Mouse (Mus musculus): Measurements from ENCODE around the gene Stambpl1. TPM values are rescaled to one million over a fixed set of nuclear protein-coding genes. Genes with fewer than 3 reads are reported as not detected.
"Not testable (repeated sequence)": the region's sequence is repeated elsewhere in the genome, so short reads cannot be mapped to it uniquely, and the experiment has no call there.

Gene Stambpl1
- polyA plus RNA-seq, 1 experiment from 2014 or later = 13.2 TPM

- Histone ChIP-seq H3K9me3 (no peaks in the 10 kb centered on the region), H3K36me3 (no peaks in the 10 kb centered on the region), H3K4me3 (no peak overlapping the region), H3K4me1 (peaks cover 17% of the 10 kb centered on the region), H3K27me3 (no peaks in the 10 kb centered on the region), H3K9ac (no peak overlapping the region), H3K4me2 (no peak overlapping the region), H3K27ac (no peak overlapping the region)
- 42% methylated on average over 2 of the region's 2 CpGs for WGBS
- no peak for ATAC-seq (ENCODE audit: insufficient number of reproducible peaks, insufficient read depth, low FRiP score, low TSS enrichment, low read depth)
These were observed 7.5 kb downstream of the Stambpl1 start for GRCm38 (mm10) chr19:34199488-34199887.

- Histone ChIP-seq H3K4me2 (no peak overlapping the region), H3K4me3 (no peak overlapping the region), H3K9ac (no peak overlapping the region), H3K9me3 (no peaks in the 10 kb centered on the region), H3K36me3 (no peaks in the 10 kb centered on the region), H3K4me1 (peaks cover 7% of the 10 kb centered on the region; the same call in 1 of the 2 replicates), H3K27me3 (no peaks in the 10 kb centered on the region), H3K27ac (no peak overlapping the region)
- ATAC-seq (ENCODE audit: insufficient number of reproducible peaks, insufficient read depth, low FRiP score, low TSS enrichment, low read depth) = no peak
- WGBS = 51% methylated on average over 2 of the region's 2 CpGs
These were observed 10.6 kb downstream of the Stambpl1 start for GRCm38 (mm10) chr19:34202668-34203067.

- not testable (repeated sequence) for H3K4me1 ChIP-seq; H3K27ac ChIP-seq; H3K9ac ChIP-seq; H3K27me3 ChIP-seq; ATAC-seq (ENCODE audit: insufficient number of reproducible peaks, insufficient read depth, low FRiP score, low TSS enrichment, low read depth); H3K36me3 ChIP-seq; H3K4me2 ChIP-seq; H3K9me3 ChIP-seq; H3K4me3 ChIP-seq
- 60% methylated on average over 4 of the region's 4 CpGs for WGBS
These were observed 14.1 kb downstream of the Stambpl1 start for GRCm38 (mm10) chr19:34206128-34206527.

GRCm38 (mm10) chr19:34206760-34207440 is 14.9 kb downstream of the Stambpl1 start:
- H3K36me3 ChIP-seq = no peaks in the 10 kb centered on the region
- no peak for ATAC-seq (ENCODE audit: insufficient number of reproducible peaks, insufficient read depth, low FRiP score, low TSS enrichment, low read depth)
- H3K27ac ChIP-seq = no peak overlapping the region
- no peak overlapping the region for H3K4me2 ChIP-seq
- no peaks in the 10 kb centered on the region for H3K9me3 ChIP-seq
- H3K27me3 ChIP-seq = no peaks in the 10 kb centered on the region
- 86% methylated on average over 8 of the region's 8 CpGs for WGBS
- no peak overlapping the region for H3K9ac ChIP-seq
- no peak overlapping the region for H3K4me3 ChIP-seq
- 0 out of 2 replicates have a peak, but pooled peaks cover 3% of the 10 kb centered on the region for H3K4me1 ChIP-seq

GRCm38 (mm10) chr19:34209031-34209430 is 17.0 kb downstream of the Stambpl1 start:
- WGBS = 82% methylated on average over 3 of the region's 3 CpGs
- Histone ChIP-seq H3K9ac (no peak overlapping the region), H3K4me1 (no peaks in the 10 kb centered on the region), H3K36me3 (no peaks in the 10 kb centered on the region), H3K4me2 (no peak overlapping the region), H3K4me3 (no peak overlapping the region), H3K9me3 (no peaks in the 10 kb centered on the region), H3K27me3 (no peaks in the 10 kb centered on the region), H3K27ac (no peak overlapping the region)
- ATAC-seq (ENCODE audit: insufficient number of reproducible peaks, insufficient read depth, low FRiP score, low TSS enrichment, low read depth) = no peak

- Histone ChIP-seq H3K36me3 (no peaks in the 10 kb centered on the region), H3K4me3 (no peak overlapping the region), H3K4me2 (no peak overlapping the region), H3K9ac (no peak overlapping the region), H3K27ac (no peak overlapping the region), H3K27me3 (no peaks in the 10 kb centered on the region), H3K4me1 (no peaks in the 10 kb centered on the region), H3K9me3 (no peaks in the 10 kb centered on the region)
- WGBS = 78% methylated on average over 8 of the region's 8 CpGs
- ATAC-seq (ENCODE audit: insufficient number of reproducible peaks, insufficient read depth, low FRiP score, low TSS enrichment, low read depth) = no peak
These were observed 18.0 kb downstream of the Stambpl1 start for GRCm38 (mm10) chr19:34209930-34210581.

DNA sequence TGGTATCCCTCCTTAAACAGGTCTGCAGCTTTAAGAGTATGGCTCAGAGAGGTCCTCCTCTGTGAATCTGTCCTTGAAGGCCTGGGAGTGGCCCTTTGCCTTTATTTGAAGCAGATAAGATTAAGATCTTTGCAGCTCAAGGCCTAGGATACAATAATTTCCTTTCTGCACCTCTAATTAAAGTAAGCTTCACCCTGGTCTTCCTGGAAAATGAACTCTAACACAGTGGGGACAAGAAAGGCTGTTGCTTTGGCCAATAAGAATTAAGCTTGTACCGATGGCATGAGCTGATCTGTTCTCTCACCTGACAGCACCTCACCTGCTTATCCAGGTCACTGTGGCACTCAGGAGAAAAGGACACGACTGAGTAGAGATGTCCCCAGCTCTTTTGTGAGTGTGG is 18.8 kb downstream of the Stambpl1 start:
- Histone ChIP-seq H3K9me3 (no peaks in the 10 kb centered on the region), H3K4me2 (no peak overlapping the region), H3K27ac (no peak overlapping the region), H3K27me3 (no peaks in the 10 kb centered on the region), H3K36me3 (no peaks in the 10 kb centered on the region), H3K9ac (no peak overlapping the region), H3K4me3 (no peak overlapping the region), H3K4me1 (no peaks in the 10 kb centered on the region)
- ATAC-seq (ENCODE audit: insufficient number of reproducible peaks, insufficient read depth, low FRiP score, low TSS enrichment, low read depth) = no peak
- WGBS = 60% methylated on average over 2 of the region's 2 CpGs

- no peak overlapping the region for H3K4me2 ChIP-seq
- no peaks in the 10 kb centered on the region for H3K27me3 ChIP-seq
- no peak overlapping the region for H3K9ac ChIP-seq
- no peak overlapping the region for H3K4me3 ChIP-seq
- no peak for ATAC-seq (ENCODE audit: insufficient number of reproducible peaks, insufficient read depth, low FRiP score, low TSS enrichment, low read depth)
- H3K36me3 ChIP-seq = no peaks in the 10 kb centered on the region
- H3K9me3 ChIP-seq = no peaks in the 10 kb centered on the region
- no peak overlapping the region for H3K27ac ChIP-seq
- WGBS = 86% methylated on average over 12 of the region's 12 CpGs
- H3K4me1 ChIP-seq = peaks cover 5% of the 10 kb centered on the region
These were observed 20.6 kb downstream of the Stambpl1 start for GRCm38 (mm10) chr19:34212489-34213250.

DNA sequence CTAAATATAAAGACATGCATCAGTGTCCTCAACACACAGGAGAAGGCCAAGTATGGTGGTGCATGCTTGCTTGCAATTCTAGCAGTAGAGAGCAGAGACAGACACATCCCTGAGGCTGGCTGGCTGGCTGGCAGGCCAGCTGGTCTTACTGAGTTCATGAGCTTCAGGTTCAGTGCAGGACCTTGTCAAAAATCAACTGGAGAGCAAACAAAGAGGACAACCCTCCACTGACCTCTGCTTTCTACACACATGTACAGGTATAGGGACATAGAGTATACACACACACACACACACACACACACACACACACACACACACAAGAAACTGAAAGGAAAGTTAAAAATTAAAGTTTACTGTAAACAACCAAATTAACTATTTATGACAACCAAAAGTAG is 21.2 kb downstream of the Stambpl1 start:
- ATAC-seq (ENCODE audit: insufficient number of reproducible peaks, insufficient read depth, low FRiP score, low TSS enrichment, low read depth) = no peak
- Histone ChIP-seq H3K9ac (no peak overlapping the region), H3K9me3 (no peaks in the 10 kb centered on the region), H3K27me3 (no peaks in the 10 kb centered on the region), H3K4me1 (peaks cover 5% of the 10 kb centered on the region), H3K36me3 (no peaks in the 10 kb centered on the region), H3K27ac (no peak overlapping the region), H3K4me2 (no peak overlapping the region), H3K4me3 (no peak overlapping the region)

GRCm38 (mm10) chr19:34214136-34214535 is 22.1 kb downstream of the Stambpl1 start:
- no peak overlapping the region for H3K9ac ChIP-seq
- H3K27me3 ChIP-seq = no peaks in the 10 kb centered on the region
- H3K4me1 ChIP-seq = peaks cover 7% of the 10 kb centered on the region
- no peaks in the 10 kb centered on the region for H3K9me3 ChIP-seq
- no peak overlapping the region for H3K27ac ChIP-seq
- 71% methylated on average over 4 of the region's 4 CpGs for WGBS
- no peak overlapping the region for H3K4me2 ChIP-seq
- no peak overlapping the region for H3K4me3 ChIP-seq
- H3K36me3 ChIP-seq = no peaks in the 10 kb centered on the region
- ATAC-seq (ENCODE audit: insufficient number of reproducible peaks, insufficient read depth, low FRiP score, low TSS enrichment, low read depth) = no peak

GRCm38 (mm10) chr19:34216956-34217355 is 24.9 kb downstream of the Stambpl1 start:
- Histone ChIP-seq H3K4me2 (no peak overlapping the region), H3K27ac (no peak overlapping the region), H3K4me1 (peaks cover 9% of the 10 kb centered on the region), H3K36me3 (no peaks in the 10 kb centered on the region), H3K27me3 (no peaks in the 10 kb centered on the region), H3K9me3 (no peaks in the 10 kb centered on the region), H3K4me3 (no peak overlapping the region), H3K9ac (no peak overlapping the region)
- no peak for ATAC-seq (ENCODE audit: insufficient number of reproducible peaks, insufficient read depth, low FRiP score, low TSS enrichment, low read depth)
- 59% methylated on average over 5 of the region's 5 CpGs for WGBS

DNA sequence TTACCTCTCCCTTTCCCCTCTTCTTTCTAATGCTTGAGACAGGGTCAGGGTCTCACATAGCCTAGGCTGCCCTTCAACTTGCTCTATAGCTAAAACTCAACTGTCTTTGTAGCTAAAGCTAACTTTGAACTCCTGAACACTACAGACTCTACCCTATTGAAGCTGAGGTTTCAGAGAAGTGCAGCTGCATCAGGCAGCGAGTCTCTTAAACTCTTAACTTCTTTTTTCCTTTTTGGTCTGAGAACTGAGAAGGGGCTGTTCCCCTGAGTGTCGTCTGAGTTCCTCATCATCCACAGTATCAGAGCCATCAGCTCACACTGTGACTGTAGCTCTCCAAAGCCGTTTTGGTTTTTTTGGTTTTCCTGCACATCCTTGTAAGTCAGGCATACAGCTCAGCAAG is 25.7 kb downstream of the Stambpl1 start:
- Histone ChIP-seq H3K4me1 (peaks cover 9% of the 10 kb centered on the region), H3K4me3 (no peak overlapping the region), H3K27me3 (no peaks in the 10 kb centered on the region), H3K27ac (no peak overlapping the region), H3K4me2 (no peak overlapping the region), H3K9me3 (no peaks in the 10 kb centered on the region), H3K9ac (no peak overlapping the region), H3K36me3 (no peaks in the 10 kb centered on the region)
- ATAC-seq (ENCODE audit: insufficient number of reproducible peaks, insufficient read depth, low FRiP score, low TSS enrichment, low read depth) = no peak
- WGBS = 85% methylated on average over 3 of the region's 3 CpGs
